Mouse (Mus musculus) thymus, postnatal 4 days (tissue): Measurements from ENCODE around the gene Ppp2r5c.

Experiments used
- DNase-seq: peaks from one replicate; pipeline ENCODE4 v3.0.0; 2021

Gene Ppp2r5c

GRCm38 (mm10) chr12:110566366-110566765 is 119.4 kb downstream of the Ppp2r5c start:
- DNase-seq: no peak

GRCm38 (mm10) chr12:110571050-110571449 is 124.1 kb downstream of the Ppp2r5c start:
- no peak for DNase-seq

- no peak for DNase-seq
These were observed 125.4 kb downstream of the Ppp2r5c start for GRCm38 (mm10) chr12:110572351-110572750.

- DNase-seq: no peak
These were observed 126.7 kb downstream of the Ppp2r5c start for GRCm38 (mm10) chr12:110573635-110574034.

GRCm38 (mm10) chr12:110575926-110576325 is 129.0 kb downstream of the Ppp2r5c start:
- DNase-seq: no peak

- DNase-seq: no peak
These were observed 131.4 kb downstream of the Ppp2r5c start for GRCm38 (mm10) chr12:110578333-110578732.

- no peak for DNase-seq
These were observed 141.7 kb downstream of the Ppp2r5c start for GRCm38 (mm10) chr12:110588622-110589021.

- DNase-seq: no peak
These were observed 143.9 kb downstream of the Ppp2r5c start for GRCm38 (mm10) chr12:110590804-110591259.

GRCm38 (mm10) chr12:110591260-110591883 is 144.5 kb downstream of the Ppp2r5c start:
- peak; percentile 94 for DNase-seq

- DNase-seq: peak; percentile 86
These were observed 151.6 kb downstream of the Ppp2r5c start for GRCm38 (mm10) chr12:110598527-110598926.

- DNase-seq: no peak
These were observed 152.9 kb downstream of the Ppp2r5c start for GRCm38 (mm10) chr12:110599791-110600190.

- no peak for DNase-seq
These were observed 153.5 kb downstream of the Ppp2r5c start for GRCm38 (mm10) chr12:110600225-110600991.

GRCm38 (mm10) chr12:110601241-110602218 is 154.6 kb downstream of the Ppp2r5c start, which contains the start of gene Dync1h1:
Gene Dync1h1 (plus strand): TSS chr12:110601452.
- DNase-seq: peak; percentile 97

- DNase-seq: no peak
These were observed 159.2 kb downstream of the Ppp2r5c start for GRCm38 (mm10) chr12:110606161-110606560.

- DNase-seq: no peak
These were observed 159.8 kb downstream of the Ppp2r5c start for GRCm38 (mm10) chr12:110606676-110607075.

- DNase-seq: no peak
These were observed 161.7 kb downstream of the Ppp2r5c start for GRCm38 (mm10) chr12:110608460-110609152.

- no peak for DNase-seq
These were observed 162.2 kb downstream of the Ppp2r5c start for GRCm38 (mm10) chr12:110609153-110609497.

GRCm38 (mm10) chr12:110610713-110611112 is 163.8 kb downstream of the Ppp2r5c start:
- no peak for DNase-seq

GRCm38 (mm10) chr12:110630056-110630455 is 183.1 kb downstream of the Ppp2r5c start:
- no peak for DNase-seq
